Mouse (Mus musculus): ENCODE results near the gene Grik4.

Gene Grik4

DNA sequence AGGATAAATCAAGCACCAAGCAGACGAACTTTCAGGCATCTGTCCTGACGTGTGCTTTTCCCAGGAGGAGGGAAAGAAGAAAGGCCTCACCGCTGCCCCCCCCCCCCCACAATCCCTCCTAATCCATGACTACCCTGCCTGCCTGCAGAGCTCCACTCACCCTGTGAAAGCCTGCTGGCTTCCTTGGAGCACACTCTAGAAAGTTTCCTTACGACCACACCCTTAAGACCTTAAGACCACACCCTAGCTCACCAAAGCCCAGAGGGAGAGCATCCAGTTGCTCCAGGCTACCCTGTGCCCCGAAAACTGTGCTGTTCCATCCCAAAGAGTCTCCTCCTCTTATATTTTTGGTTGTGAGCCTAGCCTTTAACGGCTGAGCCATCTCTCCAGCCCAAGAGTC lies 82.6 kb downstream of the Grik4 start:
- DNase-seq (ENCODE audit: extremely low read depth, insufficient read length, low spot score), result no peak

DNA sequence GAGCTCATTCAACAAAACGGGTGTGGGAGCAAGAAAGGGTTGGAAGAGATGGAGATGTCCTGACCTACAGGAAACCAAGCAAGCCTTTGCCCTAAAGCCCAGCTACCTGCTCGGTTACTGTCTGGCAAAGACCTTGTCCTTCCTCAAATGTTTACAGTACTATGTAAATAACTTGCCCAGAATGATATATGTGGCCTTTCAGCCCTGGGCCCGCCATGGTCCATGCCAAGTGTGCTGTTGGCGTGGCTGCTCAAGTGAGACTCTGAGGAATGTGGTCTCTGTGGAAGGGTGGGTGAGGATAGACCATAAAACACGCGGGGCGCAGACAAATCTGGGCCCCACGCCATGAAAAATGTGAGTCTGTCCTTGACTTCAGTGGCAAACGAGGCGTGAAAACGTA lies 83.1 kb downstream of the Grik4 start:
- no peak for DNase-seq (ENCODE audit: extremely low read depth, insufficient read length, low spot score)

DNA sequence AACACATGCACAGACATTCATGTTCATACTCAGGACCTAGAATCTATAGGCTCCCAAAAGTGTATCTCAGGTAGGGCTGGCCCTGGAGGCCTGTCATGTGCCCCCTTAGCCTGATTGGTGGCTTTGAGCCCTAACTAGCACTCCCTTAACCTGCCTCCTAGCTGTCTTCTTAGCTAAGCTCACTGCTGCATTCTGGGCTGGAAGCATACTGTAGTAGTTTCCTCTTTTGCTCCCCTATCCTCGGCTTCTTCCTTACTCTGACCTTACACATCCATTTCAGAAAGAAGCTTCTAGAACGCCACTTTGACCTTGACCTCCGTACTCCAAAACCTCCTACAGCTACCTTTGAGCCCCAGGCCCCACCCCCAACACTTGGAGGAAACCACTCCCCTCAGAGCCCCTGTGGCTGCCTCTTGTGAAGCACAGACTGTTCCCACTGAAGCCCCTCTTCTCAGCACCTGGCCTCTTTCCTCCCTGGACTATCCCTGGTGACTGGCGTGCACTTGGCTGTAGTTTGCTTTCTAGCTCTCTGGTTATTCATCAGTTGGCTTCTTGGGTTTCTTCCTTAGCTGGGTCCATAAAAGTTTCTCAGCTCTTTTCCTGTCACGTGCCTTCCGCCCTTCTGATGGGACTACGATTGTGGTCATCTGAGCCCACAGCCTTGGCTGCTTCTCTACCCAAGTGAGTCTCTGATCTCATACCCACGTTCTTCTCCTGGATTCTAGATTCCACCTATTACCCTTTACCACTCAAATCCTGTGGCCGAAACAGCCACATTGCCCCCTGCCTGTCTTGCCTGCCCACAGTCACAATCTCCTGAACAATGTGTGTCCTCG lies 84.1 kb downstream of the Grik4 start:
- no peak for DNase-seq (ENCODE audit: extremely low read depth, insufficient read length, low spot score)

DNA sequence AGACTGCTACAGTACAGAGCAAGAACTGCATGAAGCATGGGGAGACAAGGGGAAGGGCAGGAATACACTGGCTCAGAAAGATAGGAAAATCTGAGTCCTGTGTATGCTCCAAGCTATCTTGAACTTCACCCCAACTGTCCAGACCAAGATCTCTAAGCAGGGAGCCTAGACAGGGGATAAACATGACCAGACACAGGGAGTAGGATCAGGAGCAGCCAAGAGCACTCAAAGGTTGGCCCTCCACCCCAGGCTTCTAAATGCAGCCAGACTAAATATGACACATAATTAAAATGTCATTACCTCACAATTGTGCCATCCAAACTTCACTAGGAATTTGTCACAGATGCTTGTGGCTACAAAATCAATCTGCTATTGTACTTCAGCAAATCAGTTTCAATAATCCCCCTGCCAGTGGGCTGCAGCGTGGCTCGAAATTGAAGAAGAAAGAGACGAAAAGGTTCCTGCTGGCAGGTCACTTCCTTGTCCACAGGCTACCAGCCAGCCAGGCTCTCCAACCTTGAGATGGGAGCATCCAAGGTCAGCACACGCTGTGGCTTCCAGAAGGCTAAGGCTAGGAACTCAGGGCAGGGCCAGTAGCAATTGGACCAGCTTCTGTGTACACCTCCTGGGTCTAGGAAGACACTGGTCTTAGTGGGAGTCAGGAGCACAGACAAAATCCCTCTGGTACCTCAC lies 85.1 kb downstream of the Grik4 start:
- no peak for DNase-seq (ENCODE audit: extremely low read depth, insufficient read length, low spot score)

DNA sequence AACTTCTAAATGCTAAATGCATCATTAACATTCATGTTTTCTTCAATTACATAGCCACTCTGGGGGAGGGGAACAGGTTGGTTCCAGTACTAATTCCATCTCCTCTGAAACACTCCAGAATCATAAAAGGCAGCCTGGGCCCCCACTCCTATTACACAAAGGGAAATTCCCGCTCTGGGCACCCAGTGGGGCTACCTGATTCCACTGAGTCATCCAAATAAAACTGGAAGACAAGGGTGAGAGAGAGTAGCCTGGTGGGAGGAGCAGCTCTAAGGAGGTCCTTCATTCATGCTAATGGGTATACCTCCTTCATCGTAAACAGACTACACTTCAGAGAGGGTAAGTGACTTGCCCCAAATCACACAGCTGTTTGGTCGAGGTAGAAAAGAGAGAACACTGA lies 85.7 kb downstream of the Grik4 start:
- DNase-seq (ENCODE audit: extremely low read depth, insufficient read length, low spot score), result no peak

DNA sequence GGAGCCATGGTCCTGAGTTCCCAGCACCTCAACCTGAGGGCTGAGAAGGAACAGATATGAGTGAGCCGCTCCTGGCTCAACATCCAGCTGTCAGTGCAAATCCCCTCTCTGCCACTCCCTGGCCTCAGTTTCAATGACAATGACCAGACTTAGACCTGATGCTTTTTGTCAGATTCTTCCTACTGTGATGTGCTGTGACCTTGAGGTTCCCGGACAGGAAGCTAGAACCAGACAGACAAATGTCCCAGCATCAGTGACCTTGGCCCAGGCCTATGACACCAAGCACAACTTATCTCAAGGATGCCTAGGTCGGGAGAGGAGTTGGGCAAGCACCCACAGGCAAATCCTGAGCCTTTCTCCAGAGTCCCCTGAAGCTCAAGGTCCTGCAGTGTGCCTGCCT lies 86.5 kb downstream of the Grik4 start:
- no peak for DNase-seq (ENCODE audit: extremely low read depth, insufficient read length, low spot score)

DNA sequence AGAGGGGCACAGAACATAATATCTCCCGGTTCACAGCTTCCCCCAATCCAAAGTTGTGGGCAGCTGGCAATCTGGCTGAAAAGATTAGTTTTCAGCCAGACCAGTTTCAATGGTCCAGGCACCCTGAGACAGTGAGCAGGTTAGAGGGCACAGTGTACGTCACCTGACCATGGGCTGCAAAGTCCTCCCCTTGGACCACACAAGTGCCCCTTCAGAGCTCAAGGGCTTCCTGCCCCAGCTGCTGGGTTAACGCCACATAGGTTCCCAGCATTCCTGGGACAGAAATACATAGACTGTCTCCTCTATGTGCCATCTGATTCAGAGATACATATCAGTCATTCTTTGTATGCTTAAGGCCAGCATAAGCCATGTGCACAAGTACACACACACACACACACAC lies 91.2 kb downstream of the Grik4 start:
- no peak for DNase-seq (ENCODE audit: extremely low read depth, insufficient read length, low spot score)

DNA sequence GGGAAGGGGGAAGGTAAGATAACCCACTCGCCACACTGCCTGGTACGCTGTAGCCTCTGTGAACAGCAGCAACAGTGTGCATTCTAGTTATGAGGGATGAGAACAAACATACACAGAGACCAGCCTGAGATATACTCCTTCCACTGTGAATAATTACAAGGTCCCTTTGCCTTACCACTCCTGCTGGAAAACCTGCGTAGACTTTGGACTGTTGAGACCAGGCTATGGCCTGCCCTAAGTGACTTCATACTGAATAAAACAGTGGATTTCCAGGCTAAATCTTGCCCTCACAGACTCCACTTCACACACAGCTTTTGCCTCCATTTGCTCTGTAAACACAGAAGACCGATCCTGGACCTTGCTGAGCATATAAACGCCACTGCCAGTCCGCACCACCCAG lies 94.2 kb downstream of the Grik4 start:
- DNase-seq (ENCODE audit: extremely low read depth, insufficient read length, low spot score), result no peak

DNA sequence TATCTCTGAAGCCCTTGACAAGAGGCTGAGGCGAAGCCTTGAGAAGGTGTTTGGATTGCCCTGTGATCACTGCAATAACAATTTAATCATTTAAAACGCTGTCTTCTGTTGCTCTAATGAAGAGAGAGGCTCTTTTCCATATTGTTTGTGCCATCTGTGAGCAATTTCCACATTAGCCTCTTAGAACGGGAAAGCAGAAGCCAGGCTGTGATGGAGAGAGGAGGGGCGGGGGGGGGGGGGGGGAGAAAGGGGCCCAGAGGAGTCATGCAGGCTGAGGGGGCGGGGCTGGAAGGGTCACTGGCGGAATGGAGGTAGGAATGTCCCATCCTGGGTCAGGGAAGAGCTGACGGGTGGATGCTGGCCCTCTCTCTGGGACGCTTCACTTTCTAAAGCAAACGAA lies 96.2 kb downstream of the Grik4 start:
- no peak for DNase-seq (ENCODE audit: extremely low read depth, insufficient read length, low spot score)

DNA sequence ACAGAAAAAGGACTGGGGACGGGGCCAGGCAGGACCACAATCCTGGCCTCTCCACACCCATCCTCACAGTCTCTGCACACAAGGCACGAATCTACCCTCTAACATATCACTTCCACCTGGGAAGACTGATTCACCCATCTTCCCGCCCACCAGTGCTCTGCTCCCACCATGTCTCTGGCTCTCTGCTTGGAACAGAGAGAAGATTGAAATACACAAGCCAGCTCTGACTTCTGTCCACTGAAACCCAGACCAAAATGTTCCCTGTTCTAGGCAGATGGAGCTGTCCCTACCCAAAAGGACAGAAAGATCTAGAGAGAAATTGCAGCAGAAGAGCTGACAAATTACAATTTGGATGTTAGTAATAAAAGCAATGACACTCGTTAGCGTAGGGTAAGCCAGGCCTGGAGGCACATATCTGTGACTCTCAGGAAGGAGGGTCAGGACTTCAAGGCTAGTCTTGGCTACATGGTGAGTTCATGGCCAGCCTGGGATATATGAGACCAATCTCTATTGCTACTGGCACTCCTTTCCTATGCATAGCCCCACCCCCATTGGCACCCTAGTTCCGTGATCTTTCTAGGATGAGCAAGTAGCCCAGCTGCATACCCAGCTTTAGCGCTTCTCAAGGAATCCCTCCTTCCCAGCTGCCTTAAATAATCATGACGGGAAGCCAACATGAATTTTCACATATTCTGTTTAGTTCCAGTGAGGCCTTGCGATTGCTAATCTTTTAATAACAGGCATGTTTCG lies 97.4 kb downstream of the Grik4 start:
- DNase-seq (ENCODE audit: extremely low read depth, insufficient read length, low spot score), result no peak

DNA sequence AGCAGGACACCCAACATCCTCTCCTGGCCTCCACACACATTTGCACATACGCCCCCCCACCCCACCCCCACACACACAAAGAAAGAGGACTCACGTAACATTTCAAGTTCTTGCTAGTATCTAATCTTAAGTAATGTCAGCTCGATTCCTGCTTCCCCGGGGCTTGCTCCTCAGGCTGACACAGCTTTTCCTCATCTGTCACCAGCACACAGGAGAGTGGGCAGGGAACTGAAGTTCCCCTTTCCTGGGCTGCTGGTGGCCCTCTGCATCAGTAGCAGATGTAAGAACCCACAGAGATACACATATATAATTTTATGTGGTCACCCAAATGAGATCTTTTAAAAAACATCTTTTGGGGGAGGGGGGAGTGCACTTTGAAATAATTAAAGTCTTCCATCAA lies 98.2 kb downstream of the Grik4 start:
- no peak for DNase-seq (ENCODE audit: extremely low read depth, insufficient read length, low spot score)

DNA sequence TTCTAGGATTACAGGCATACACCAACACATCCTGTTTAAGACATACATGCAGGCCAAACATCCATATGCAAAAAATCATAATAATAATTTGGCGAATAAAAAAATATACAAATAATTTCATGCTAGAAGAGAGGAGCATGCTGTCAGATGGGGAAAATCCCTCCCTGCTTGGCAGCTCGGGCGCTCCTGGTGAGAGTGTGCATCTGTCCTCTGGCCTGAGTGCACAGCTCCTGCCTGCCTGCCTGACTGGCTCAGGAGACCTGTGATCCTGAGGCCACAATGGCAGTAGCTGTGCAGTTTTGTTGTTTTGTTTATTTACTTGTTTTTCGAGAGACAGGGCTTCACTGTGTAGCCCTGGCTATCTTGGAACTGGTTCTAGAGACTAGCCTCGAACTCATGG lies 100.0 kb downstream of the Grik4 start:
- DNase-seq (ENCODE audit: extremely low read depth, insufficient read length, low spot score), result no peak

DNA sequence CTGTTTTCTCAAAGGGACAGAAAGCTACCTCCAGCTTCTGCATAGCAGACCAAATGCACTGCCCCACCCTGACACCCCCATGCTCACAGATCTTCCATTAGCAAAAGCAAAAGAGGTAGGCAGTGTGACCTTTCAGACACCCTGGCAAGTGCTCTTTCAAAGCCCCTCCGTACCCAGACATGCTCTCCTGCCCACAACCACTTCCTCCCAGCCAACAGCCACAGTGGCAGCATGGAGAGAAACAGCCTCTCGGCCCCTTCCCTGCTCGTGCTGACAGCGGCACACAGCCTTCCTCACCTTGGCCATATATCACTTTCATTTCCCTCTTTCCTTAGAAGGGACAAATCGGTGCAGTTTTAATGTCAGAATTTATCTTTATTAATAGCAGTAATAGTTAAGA lies 106.0 kb downstream of the Grik4 start:
- DNase-seq (ENCODE audit: extremely low read depth, insufficient read length, low spot score), result no peak

DNA sequence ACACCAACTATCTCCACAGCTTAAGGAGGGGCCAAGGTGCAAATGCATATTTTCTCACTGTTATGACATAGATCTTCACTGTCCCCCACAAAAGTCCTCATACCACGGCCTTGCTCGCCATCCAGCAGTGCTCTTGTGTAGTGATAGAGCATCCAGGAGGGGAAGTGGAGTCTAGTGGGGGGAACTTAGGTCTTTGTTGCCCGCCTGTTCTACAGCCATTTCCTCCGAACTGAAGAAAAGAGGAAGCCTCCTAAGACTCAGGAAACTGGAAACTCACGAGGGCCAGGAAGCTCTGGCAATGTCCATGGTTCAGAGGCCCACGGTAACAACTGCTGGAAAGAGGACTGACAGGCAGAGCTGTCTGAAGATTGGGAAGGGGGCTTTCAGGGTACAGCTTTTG lies 106.8 kb downstream of the Grik4 start:
- DNase-seq (ENCODE audit: extremely low read depth, insufficient read length, low spot score), result no peak

DNA sequence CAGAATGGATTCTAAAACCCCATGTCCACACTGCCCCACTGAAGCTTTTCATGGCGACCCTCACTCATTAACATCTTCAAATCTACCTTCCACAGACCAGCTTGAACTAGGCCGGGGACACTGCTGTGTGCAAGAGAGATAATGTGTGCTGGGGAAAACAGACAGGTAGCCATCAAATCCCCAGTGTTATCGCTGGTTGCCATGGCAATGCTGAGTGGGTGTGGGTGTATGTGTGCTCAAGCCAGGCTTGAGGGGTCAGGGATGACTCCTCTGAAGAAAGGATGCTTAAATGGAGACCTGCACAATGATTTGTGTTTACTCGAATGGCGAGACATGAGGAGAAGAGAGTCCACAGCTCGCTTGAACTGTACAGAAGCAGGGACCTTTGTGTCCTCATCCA lies 112.7 kb downstream of the Grik4 start:
- DNase-seq (ENCODE audit: extremely low read depth, insufficient read length, low spot score), result no peak

DNA sequence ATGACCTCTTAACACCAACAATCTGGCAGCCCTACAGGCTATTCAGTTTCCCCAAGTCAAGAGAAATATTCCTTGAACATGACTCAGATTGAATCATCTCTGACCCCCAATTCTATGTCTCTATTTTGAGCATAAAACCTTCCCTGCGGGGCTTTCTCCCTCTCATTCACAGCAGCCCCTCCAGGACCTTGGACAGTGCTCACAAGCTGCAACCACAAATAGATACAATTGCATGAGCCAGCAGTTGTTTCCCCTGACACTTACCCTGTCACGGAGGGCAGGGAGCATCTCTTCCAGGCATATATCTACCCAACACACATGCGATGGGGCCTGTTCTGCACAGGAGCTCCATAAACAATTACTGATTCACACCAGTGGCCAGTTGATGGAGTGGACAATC lies 125.0 kb downstream of the Grik4 start:
- DNase-seq (ENCODE audit: extremely low read depth, insufficient read length, low spot score), result no peak

DNA sequence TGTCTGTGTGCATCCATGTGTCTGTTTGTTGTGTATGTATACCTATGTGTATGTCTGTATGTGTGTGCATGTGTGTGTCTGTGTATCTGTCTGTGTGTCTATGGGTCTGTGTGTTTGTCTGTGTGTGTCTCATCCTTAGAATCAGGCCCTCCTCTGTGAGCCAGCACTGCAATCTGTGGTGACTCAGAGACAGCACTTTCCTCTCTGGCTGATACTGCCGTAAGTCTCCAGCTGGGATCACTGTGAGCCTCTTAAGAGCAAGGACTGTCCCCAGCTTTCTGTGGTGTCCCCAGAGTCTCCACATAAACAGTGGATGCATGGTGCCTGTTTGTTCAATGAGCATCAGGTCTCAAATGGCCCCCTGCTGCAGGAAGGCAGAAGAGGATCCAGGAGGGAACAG lies 127.5 kb downstream of the Grik4 start:
- DNase-seq (ENCODE audit: extremely low read depth, insufficient read length, low spot score), result no peak

DNA sequence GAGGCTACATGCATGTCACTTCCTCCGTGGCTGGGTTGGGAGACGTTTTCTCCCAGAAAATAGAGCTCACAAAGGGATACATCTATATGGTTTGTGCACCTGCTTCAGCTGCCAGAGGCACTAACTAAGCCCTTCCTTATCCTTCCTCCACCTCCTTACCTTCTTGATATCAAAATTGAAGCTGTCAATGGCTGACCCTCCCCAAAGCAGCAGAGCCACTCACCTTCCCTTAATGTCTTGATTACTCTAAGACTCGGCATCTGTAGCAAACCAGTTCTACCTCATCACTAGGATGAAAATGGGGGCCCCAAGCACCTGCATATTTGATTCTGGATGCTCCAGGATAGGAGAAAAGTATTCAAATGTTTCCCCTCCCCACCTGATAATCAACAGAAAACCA lies 135.1 kb downstream of the Grik4 start:
- no peak for DNase-seq (ENCODE audit: extremely low read depth, insufficient read length, low spot score)

DNA sequence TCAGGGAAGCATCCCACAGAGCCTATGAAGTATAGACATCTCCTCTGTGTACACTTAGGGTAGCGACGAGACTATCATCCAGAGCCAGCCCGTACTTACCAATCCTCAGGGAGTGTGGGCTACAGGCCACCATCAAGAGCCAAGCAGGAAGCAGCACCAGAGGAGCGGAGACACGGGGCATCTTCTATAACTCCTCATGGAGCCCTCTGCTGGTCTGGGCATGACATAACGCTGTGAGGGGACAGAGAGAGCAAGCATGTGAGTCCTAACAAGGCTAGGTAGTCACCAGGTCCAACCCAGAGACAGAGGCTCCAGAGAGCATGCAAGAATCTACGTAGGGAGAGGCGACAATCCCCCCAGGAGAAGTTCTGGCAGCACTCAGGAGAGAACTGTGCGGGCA lies 135.9 kb downstream of the Grik4 start:
- DNase-seq (ENCODE audit: extremely low read depth, insufficient read length, low spot score), result no peak

DNA sequence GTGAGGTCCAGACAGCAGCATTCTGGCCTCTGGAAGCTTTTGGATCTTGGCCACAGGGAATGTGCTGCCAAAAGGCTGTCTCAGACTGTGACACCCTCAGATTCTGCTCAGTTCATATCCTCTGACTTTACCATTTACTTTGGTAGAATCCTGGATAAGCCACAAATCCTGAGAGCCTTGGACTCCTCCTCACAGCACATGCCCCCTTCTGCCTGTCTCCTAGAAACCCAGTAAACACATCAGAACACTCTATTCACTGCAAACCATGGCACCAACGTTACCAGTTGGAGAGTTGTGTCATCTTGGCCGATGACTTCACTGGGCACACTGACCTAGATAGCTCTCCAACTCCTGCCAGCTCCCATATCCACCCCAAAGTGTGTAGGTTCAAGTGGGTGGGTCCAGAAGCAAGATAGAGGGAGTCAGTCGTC lies 141.2 kb downstream of the Grik4 start:
- no peak for DNase-seq (ENCODE audit: extremely low read depth, insufficient read length, low spot score)

DNA sequence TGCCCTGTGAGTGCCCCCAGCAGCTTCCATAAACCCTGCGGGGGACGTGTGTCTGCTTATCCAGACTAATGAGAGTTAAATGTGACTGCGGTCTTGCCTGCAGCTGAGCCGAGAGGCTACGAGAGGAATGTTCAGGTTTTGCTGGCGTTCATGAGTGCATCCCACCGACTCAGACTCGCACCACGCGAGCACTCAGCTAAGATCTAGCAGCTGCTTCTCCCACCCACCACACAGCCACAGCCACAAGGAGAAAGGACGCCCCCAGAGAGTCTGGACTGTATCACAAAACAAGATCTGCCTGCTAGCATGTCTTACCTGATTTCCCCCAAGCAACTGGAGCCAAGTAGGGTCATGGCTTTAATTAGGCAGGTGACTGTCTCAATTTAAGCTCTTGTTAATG lies 142.4 kb downstream of the Grik4 start:
- DNase-seq (ENCODE audit: extremely low read depth, insufficient read length, low spot score), result no peak

DNA sequence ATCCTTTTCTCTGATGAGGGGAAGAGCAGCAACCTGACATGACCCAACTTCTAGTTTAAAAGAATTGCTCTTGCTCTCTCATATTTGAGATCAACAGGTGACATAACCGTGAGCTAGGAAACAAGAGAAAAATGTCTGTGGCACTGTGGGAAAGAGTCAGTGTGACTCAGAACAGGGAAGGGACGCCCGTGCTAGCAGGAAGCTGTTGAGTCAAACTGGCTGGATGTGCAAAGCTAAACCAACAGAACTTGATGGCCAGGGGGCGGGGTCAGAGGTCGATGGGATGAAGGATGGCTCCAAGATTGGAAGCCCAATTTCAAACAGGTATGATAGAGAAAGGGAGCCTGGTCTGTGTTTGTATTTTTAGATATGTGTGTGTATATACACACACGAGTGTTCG lies 144.2 kb downstream of the Grik4 start:
- no peak for DNase-seq (ENCODE audit: extremely low read depth, insufficient read length, low spot score)

All from 3134 (cell line).